Mouse (Mus musculus) ZHBTc4 (cell line): ENCODE measurements around the gene Arsa.

Experiments used
- DNase-seq: peaks from one replicate; pipeline ENCODE4 v3.0.0-alpha.2; 2011; ENCODE audit warnings: low read depth, low spot score

Gene Arsa

GRCm38 (mm10) chr15:89477091-89477491, at the start of gene Arsa:
TSS of gene Arsa (minus strand) at chr15:89477425.
- DNase-seq, result no peak

- no peak for DNase-seq
Observed at GRCm38 (mm10) chr15:89526776-89527325, 49.6 kb upstream of the Arsa start.

- no peak for DNase-seq
Observed at GRCm38 (mm10) chr15:89525896-89526295, 48.7 kb upstream of the Arsa start.

GRCm38 (mm10) chr15:89525464-89525863, 48.2 kb upstream of the Arsa start:
- DNase-seq, result no peak

- DNase-seq, result no peak
Observed at GRCm38 (mm10) chr15:89524611-89525415, 47.6 kb upstream of the Arsa start.

- DNase-seq, result peak; percentile 28
Observed at GRCm38 (mm10) chr15:89524001-89524571, 46.9 kb upstream of the Arsa start.

- no peak for DNase-seq
Observed at GRCm38 (mm10) chr15:89523283-89523832, 46.1 kb upstream of the Arsa start.

- DNase-seq, result no peak
Observed at GRCm38 (mm10) chr15:89522566-89523282, 45.5 kb upstream of the Arsa start.

GRCm38 (mm10) chr15:89521951-89522350, 44.7 kb upstream of the Arsa start:
- DNase-seq, result no peak

GRCm38 (mm10) chr15:89512679-89513078, 35.5 kb upstream of the Arsa start:
- no peak for DNase-seq

GRCm38 (mm10) chr15:89507751-89508150, 30.5 kb upstream of the Arsa start:
- no peak for DNase-seq

- no peak for DNase-seq
Observed at GRCm38 (mm10) chr15:89504838-89505237, 27.6 kb upstream of the Arsa start.

- no peak for DNase-seq
Observed at GRCm38 (mm10) chr15:89501321-89501720, 24.1 kb upstream of the Arsa start.

GRCm38 (mm10) chr15:89500221-89500791, 23.1 kb upstream of the Arsa start:
- peak; percentile 83 for DNase-seq

GRCm38 (mm10) chr15:89499784-89500220, 22.6 kb upstream of the Arsa start:
- DNase-seq, result no peak

- no peak for DNase-seq
Observed at GRCm38 (mm10) chr15:89498961-89499688, 21.9 kb upstream of the Arsa start, which contains the start of gene Shank3. TSS of gene Shank3 (plus strand) at chr15:89499623.

- DNase-seq, result peak; percentile 42
Observed at GRCm38 (mm10) chr15:89498049-89498960, 21.1 kb upstream of the Arsa start.

GRCm38 (mm10) chr15:89497391-89498048, 20.3 kb upstream of the Arsa start:
- DNase-seq, result no peak

- no peak for DNase-seq
Observed at GRCm38 (mm10) chr15:89496841-89497240, 19.6 kb upstream of the Arsa start.
